Mouse (Mus musculus): ENCODE measurements around the gene Serpina12.
A peak's percentile ranks its signal among the peaks of the same experiment; 100 is the strongest.

Serpina12 gene

DNA sequence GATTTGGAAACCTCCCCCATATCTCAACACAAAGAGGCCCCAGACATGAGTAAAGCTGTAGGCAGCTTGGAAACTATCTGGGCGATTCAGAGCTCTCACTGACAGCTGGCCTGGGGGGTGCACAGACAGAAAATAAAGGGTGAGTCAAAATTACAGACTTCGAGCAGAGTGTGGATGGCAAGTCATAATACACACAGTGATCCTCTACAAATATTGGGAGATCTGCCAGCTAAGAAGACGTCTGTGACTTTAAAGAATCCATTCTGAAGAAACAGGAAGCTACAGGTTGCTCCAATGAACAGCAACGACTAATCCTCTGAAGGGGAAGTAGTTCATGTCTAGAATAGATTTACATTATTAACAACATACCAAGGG, 41.0 kb downstream of the Serpina12 start:
- DNase-seq (ENCODE audit: low spot score), result no peak

DNA sequence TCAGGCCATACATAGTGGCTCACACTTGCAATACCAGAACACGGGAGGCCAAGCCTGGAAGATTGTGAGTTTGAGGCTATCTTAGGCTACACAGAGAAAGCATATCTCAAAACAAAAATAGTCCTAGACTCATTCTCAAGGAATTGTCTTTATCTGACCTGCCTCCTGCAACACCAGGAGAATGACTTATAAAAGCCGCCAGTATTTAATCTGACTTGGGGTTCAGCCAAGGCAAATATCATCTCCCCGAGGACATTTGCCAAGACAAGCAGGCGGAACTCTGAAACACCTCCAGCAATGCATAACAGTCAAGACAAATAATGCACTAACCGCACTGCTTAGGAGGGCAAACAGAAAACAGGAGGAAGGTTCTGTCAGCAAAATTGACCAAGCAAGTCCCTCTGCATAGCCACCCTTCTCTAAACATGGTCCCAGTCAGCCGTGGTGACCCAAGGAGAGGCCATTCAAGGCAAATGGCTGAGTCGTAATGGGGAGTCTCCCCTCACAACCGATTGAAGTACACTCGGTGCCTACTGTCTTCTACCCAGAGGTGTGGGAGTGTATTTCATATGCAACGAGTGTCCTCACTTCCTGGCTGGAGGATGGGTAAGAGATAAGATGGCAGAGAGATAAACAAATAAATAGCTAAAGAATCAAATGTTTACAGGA, 41.5 kb downstream of the Serpina12 start:
- no peak for DNase-seq (ENCODE audit: low spot score)

DNA sequence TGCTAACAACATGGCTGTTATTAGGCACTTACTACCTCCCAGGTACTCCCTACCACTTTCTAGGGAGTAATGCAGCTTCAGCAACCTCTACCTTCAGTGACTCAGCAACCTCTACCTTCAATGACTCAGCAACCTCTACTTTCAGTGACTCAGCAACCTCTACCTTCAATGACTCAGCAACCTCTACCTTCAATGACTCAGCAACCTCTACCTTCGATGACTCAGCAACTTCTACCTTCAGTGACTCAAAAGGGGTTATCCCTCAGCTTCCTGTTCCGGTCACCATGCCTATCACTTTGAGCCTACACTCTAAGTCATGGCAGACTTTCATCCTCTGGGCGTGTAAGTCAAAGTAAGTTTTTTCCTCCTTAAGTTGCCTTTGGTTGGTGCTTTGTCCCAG, 43.6 kb downstream of the Serpina12 start:
- DNase-seq (ENCODE audit: low spot score), result no peak

DNA sequence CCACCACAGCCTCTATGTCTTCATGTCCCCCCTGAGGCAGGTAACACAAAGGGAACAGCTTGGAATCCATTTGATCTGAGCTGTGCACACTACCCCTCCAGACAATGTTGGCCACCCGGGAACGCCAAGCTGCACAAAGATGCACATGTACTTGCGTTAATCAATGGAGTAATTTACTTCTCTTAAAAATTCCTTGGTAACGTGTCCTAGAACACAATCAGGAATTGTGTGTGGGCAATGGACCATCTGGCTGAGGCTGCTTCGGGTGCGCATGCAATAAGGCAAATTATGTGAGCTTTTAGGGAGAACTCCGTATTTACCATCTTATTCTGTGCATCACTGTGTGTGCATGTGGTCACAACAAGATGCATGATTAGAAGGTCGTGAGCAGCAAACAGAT, 44.6 kb downstream of the Serpina12 start:
- DNase-seq (ENCODE audit: low spot score), result no peak

DNA sequence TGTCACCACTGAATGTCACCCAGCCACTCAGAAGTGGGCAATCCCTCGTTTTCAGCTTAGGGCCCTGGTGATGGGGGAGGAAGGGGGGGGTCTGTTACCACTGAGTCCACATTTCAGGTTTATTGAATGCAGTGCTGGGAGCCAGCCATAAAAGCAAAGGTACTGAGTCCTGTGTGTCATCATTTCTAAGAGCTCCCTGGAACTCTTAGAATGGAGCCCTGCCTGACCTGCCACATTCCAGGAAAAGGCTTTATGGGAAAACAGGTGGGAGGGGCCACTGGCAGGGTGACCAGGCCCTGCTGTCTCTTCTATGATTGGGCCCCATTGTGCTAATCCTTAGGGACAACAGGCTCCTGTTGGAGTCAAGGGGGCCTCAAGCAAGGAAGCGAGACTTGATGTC, 47.7 kb downstream of the Serpina12 start:
- DNase-seq (ENCODE audit: low spot score), result no peak

DNA sequence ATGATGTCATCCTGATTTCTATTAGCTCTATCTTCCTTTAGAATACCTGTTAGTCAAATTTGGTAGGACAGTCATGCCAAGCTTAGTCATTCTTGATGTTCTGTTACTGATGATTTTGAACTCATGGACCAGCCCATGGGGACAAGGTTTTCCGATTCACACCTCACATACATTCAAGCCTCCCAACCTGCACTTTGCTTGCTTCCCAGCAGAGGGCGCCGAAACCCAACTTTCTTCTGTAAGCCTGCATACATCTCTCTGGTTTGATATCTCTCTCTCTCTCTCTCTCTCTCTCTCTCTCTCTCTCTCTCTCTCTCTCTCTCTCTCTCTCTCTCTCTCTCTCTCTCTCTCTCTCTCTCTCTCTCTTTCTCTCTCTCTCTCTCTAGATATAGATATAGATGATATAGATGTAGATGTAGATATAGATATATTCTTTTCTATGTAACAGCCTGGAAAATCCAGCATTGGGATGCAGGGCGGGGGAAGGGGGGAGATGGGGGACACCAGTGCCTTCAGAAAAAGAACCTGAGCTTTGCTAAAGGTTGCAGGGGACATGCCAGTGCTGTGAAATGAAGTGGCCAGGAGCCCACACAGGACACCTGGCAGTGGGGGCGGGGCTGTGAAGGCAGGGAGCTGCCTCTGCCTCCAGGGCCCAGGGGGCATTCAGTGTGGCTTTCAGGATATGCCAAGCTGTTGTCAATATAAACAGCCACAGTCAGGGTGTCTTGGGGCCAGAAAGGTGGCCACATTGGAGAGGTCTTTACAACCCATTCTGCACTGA, 48.8 kb downstream of the Serpina12 start:
- peak; percentile 17 for DNase-seq (ENCODE audit: low spot score)

DNA sequence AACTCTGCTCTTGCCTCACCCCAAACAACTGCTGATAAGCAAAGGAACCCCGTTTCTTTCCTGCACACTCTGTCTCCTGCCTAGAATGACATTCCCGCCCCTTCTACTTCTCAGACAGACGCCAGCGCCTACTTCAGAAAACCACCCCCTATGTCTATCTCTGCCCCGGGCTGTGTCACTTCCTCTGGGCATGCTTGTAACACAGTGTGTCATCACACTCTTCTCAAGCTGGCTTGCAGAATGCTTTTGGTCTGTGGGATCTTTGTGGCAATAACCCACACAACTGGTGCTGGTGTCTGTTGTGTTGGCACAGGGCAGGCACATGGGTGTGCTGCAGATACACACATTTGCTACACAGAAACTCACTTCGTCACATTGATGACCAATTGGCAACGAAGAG, 51.3 kb downstream of the Serpina12 start:
- DNase-seq (ENCODE audit: low spot score), result no peak

DNA sequence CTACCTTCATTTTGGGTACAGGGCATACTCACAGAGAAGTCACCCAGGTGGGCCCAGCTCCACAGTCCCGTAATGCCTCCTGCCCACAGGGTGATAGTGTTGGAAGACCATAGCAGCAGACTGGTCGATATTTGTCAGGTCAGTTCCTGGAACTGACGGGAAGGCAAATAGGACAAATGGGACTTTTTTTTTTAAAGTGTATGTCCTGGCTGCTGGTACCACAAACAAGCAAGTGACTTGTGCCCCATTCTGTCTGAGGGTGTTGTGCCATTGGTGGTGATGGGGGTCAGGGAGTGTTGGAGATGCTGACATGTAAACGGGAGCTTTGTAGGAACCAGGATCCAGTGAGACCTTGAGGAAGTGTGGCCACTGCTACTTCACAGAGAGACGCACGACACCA, 54.4 kb downstream of the Serpina12 start, which contains the start of gene Serpina11:
Gene Serpina11 (minus strand): TSS at position 101 of the 400 bp plus-strand sequence.
- DNase-seq (ENCODE audit: low spot score), result no peak

DNA sequence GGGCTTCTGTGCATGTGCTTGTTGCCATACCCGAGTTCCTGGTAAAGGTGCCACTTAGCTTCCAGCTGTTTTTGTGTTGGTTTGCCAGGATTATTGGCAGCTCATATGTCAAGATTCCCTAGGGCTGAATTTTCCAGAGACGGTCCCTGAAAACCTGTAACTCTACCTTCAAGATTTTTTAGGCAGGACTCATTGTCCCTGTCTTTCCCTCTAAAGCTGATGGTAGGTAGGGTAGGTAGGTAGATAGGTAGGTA, 54.8 kb downstream of the Serpina12 start:
- DNase-seq (ENCODE audit: low spot score), result no peak

DNA sequence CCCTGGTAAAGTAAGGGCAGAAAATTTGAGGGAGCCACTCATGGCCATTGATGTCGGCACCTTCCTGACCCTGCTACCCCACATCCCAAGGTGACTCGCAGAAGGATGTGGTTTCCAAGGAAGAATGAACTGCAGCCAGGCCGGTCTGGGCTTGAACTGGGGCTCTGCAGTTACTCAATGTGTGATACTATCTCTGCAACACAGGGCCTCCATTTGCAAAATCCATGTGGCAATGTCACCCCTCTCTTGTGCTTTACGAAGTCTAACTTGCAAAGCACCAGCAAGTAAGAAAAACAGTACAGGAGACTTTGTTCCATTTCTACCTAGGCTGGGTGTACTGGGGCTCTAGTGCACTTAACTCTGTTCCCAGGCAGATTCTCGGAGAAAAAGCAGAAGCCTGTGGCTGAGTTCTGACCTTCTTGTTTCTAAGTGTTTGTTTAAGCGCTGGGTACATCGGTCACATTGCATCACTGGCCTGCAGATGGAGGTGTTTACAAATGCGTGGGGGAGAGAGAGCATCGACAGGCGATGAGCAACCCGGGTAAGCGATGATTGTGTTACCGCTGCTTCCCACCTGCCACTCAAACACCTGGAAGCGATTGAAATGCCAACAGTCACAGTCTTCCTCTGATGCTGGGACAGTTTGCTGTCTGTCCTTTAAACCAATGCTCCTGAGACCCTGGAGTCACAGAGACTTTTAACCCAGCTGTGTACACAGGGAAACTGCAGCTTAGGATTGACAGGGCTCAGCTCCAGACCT, 55.3 kb downstream of the Serpina12 start:
- DNase-seq (ENCODE audit: low spot score), result no peak

DNA sequence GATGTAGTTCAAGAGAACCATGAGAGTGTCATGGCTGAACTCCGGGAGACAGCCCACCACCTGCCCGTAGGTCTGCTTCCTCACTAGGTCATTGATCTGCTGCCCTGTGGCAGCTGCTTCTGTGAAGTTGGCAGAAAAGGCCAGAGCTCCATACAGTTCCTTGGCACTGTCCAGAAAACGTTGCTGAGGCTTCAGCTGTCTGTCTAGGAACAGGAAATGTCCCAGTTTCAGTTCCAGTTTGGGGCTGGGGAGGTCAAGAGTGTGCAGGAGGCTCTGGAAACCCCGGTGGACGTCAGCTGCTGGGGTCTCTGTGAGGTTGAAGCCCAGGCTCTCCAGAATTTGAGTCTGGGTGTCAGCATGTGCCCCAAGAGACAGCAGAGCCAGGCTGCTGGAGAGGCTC, 58.4 kb downstream of the Serpina12 start:
- no peak for DNase-seq (ENCODE audit: low spot score)

DNA sequence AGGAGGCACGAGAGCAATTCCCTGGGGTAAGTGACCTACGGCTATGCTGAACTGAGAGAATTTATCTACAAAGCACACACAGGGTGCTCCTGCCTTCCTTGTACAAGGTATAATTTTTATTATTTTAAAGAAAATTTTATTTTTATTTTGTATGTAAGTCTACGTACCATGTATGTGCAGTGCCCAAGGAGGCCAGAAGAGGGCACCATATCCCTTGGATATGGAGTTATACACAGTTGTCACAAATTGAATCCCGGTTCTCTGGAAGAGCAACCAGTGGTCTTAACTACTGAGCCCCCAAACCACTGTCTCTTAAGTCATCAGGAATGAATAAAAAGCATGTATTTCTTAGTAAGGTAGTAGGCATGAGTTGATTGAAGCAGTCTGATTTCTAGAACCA, 59.3 kb downstream of the Serpina12 start:
- DNase-seq (ENCODE audit: low spot score), result no peak

DNA sequence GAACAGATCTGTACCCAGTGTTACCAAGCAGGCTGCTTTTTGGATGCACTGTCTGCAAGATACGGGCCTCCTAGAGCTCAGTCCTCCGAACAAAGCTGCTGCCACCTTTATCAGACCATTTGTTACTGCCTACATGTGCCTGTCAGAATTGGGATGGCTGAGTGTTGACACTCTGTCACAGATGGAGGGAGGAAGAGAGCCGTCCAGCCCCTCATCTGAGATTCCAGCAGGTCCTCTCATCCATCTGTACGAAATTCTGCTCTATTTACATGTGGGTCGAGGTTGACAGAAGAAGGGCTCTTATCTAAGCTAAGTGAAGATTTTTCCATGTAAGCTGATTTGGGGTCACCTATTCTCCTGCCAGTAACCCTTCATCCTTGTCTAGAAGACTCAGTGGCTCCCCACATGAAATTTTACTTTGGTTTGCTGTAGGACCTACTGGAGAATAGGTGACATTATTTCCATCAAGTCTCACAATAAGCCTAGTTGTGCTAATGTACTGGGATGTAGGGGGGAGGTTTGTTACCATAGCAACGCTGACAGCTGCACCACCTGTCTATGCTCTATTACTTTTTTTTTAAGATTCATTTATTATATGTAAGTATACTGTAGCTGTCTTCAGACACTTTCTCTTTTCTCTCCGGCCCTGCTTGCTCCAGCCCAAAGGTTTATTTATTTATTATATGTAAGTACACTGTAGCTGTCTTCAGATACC, 62.4 kb downstream of the Serpina12 start:
- DNase-seq (ENCODE audit: low spot score), result no peak

Measured in MN1 (cell line).